Mouse (Mus musculus) frontal cortex, adult 2 months (tissue): ENCODE measurements around the gene Zfp213. TPM values are rescaled to one million over a fixed set of nuclear protein-coding genes. Genes with fewer than 3 reads are reported as not detected.

Experiments
- DNase-seq, 2 experiments: peaks; one replicate each; pipeline ENCODE4 v3.0.0; 2022; ENCODE audit warnings: low spot score in 1 of 2; ENCODE audit errors: extremely low spot score in 1 of 2
- polyA plus RNA-seq: library from polyadenylated mRNA; depleted of rRNA; stranded (reverse); fragments of >200 nt; gene quantifications from 2 replicates; pipeline ENCODE4 v1.2.3, GENCODE M21; 2012

Zfp213 gene
- polyA plus RNA-seq, 1 experiment = 7.9 TPM

GRCm38 (mm10) chr17:23575951-23576552 is 12.0 kb upstream of the Zfp213 start:
- no peak for DNase-seq

DNA sequence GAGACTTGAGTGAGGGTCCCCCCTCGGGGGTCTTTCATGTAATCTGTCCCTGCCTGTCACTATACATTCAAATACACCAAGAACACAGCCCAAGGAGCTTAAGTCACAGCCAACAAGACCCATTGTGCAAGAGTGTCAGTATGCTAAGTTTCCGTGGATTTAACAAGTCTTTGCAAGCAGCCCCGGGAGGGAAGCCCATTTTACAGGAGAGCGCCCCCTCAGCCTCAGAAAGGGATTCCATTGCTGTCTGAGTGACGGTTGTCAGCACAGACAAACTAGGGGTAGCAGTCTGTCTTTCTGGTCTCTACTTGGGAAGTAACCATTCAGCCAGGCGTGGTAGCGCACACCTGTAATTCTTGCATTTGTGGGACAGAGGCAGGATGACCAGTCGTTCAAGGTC is 10.1 kb upstream of the Zfp213 start:
- DNase-seq = no peak

GRCm38 (mm10) chr17:23572059-23572458 is 8.0 kb upstream of the Zfp213 start:
- DNase-seq = no peak

DNA sequence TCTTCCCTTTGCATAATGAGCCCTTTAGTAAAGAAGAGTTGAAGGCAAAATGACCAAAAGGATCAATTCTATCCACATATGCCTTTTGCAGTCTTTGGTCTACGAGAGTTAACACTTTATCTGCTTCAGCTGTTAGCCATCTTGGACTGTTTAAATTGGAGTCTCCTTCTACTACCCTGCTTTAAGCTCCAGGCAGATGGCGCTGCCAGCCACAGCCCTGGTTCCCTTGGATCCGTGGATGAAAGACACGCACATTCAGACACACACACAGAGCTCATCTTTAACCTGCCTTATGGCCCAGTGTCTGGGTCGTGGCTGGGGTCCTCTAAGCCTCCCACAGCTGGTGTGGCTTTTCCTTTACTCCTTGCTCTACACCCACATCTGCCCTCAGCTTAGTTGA is 7.0 kb upstream of the Zfp213 start:
- DNase-seq = peak in 1 of 2 experiments; percentile 36

- peak in 1 of 2 experiments; percentile 34 for DNase-seq
These were observed 6.0 kb upstream of the Zfp213 start for GRCm38 (mm10) chr17:23570017-23570416.

- no peak for DNase-seq
These were observed 4.3 kb upstream of the Zfp213 start for GRCm38 (mm10) chr17:23568370-23568769.

DNA sequence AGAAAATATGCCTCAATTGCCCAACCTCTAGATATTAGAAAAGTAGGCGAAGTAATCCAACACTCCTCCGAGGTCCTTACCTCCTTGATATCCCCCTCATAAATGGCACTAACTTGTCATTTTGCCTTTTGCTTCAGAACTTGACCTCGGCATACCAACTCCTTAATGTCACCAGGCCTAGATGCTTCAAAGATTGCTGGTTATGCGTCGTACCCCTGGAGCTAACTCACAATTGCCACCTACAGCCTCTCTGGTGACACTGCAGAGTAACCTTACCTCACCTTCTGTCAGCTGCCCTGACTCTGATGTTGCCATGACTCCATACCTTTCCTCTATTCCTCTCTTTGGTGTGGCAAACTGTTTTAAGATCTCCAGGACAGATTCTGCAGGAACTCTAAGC is 2.7 kb upstream of the Zfp213 start:
- DNase-seq = no peak

- no peak for DNase-seq
These were observed 304 bp upstream of the Zfp213 start for GRCm38 (mm10) chr17:23564368-23564715.

GRCm38 (mm10) chr17:23559767-23560166 is 4.3 kb downstream of the Zfp213 start:
- DNase-seq = peak in 1 of 2 experiments; percentile 62

GRCm38 (mm10) chr17:23555243-23555916 is 8.7 kb downstream of the Zfp213 start:
- no peak for DNase-seq

DNA sequence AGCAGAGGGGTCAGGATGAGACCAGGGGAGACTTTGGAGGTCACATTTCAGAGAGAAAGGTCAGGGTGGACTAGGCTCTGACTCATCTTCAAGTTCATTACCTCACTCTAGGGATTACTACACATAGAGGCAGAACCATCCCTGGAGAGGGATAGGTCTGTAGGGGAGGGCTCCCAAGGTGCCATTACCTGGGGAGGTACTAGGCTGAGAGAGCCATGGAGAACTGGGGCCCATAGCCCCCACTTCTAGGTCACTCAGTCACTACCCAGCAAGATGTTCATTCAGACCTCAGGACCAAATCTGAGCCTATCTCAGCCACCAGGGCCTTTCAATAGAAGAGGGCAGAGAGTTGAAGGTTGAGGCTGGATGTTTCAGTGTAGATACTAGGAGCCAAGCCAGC is 9.7 kb downstream of the Zfp213 start:
- DNase-seq = no peak

GRCm38 (mm10) chr17:23553634-23554120 is 10.4 kb downstream of the Zfp213 start:
- no peak for DNase-seq

DNA sequence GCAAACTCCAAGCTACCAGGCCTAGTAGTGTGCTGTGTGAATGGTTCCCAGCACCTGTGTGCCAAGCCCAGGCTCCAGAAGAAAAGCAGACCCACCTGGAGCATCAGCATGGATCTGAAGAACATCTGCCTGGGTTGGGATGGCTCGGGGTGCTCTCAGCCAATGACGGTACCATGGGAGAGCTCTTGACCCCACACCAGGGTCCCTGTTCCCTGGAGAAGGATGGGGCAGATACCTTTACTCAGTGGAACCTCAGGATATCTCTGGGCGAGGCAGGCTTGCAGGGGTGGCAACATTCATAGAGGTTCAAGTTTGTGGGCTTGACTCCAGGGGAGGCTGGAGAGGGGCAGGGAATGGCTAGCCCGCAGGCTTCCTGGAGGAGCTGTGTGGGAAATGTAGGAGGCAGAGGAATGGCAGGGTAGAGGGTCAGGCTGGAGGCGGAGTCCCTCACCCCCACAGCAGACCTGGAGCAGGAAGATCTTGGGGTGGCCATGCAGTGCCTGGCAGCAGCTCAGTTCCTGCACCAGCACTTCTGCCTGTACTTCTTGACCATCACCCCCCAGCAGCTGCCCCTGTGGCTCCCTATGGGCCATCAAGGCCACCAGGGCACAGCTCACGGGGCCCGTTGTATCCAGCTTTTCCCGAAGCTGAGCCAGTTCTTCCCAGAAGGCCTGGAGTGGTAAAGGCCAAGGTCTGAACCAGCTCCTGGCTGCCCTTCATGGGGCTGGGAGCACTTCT is 11.0 kb downstream of the Zfp213 start:
- DNase-seq = no peak

GRCm38 (mm10) chr17:23551963-23552362 is 12.1 kb downstream of the Zfp213 start:
- no peak for DNase-seq

- no peak for DNase-seq
These were observed 12.6 kb downstream of the Zfp213 start for GRCm38 (mm10) chr17:23551416-23551815.

DNA sequence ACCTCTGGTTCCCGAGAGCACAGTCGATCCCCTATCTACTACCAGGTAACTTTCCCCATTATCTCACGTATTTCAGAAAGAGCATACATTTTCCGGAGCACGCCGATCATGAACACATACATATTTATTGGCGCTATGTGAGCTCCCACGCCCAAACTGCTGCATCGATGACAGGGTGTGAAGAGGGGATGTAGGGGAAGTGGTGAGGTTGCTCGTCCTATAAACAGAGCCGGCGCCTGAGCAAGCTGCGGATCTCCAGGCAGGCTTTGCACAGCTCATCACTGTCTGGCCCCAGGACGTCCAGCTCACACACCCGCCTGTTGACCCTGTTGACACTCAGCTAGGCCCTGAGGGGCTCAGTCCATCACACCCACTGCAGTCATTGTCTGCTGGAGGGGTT is 13.2 kb downstream of the Zfp213 start:
- no peak for DNase-seq

DNA sequence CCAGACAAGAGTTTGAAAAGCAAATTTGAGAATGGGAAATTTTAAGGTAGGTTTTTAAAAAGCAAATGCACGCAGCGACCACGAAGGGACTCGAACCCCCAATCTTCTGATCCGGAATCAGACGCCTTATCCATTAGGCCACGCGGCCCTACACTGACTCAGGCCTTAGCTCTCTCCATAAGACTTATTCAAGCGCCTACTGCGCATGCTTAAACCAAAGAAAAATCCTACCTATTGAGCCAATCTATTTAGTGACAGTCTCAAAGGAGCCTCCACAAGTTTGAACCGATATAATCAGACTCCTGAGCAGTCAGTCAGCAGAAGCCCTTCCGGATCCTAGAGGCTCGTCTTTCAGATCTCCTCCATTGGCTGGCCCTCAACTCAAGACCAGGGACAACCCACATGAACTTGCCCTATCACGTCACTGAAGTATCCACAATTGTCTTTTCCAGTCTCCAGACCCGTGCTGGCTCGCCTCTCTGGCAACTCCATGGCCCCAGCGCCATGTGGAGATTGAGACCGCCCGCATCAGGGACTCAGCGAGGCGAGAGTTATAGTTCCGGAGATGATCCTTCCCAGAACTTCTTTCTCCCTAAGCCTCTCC is 13.7 kb downstream of the Zfp213 start:
- DNase-seq = peak; percentile 94 to 100

DNA sequence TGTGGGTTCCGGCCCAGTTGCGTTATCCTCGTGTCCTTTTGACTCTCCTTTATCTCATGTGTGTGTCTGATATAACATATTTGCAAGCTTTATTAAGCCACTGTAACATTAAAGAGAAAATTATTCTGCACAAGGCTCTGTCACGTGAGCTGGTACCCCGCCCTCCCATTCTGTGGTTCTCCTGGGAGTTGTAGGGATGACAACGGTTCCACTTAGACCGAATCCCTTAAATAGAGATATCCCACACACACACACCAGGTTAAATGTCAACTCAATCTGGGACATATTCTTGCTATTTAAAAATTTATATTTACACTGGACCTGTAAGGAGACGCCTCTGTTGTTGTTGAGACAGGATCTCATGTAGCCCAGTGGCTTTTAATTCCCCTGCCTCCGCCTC is 14.6 kb downstream of the Zfp213 start:
- DNase-seq = peak in 1 of 2 experiments; percentile 60

DNA sequence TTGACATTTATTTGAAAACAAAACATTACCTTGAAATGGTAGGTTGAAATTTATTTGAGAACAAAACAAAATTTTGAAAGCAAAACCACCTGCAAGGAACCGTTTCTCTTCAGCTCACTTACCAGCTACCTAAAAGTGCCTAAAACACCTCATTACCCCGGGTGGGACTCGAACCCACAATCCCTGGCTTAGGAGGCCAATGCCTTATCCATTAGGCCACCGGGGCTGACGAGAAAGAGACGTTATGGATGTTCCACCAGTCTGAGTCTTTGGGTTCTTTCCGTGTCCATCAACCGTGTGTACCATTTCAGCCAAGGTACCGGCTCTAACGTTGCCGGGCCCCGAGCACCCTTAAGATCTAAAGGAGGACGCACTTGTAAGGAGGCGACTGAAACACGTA is 15.4 kb downstream of the Zfp213 start:
- peak; percentile 65 to 97 for DNase-seq

DNA sequence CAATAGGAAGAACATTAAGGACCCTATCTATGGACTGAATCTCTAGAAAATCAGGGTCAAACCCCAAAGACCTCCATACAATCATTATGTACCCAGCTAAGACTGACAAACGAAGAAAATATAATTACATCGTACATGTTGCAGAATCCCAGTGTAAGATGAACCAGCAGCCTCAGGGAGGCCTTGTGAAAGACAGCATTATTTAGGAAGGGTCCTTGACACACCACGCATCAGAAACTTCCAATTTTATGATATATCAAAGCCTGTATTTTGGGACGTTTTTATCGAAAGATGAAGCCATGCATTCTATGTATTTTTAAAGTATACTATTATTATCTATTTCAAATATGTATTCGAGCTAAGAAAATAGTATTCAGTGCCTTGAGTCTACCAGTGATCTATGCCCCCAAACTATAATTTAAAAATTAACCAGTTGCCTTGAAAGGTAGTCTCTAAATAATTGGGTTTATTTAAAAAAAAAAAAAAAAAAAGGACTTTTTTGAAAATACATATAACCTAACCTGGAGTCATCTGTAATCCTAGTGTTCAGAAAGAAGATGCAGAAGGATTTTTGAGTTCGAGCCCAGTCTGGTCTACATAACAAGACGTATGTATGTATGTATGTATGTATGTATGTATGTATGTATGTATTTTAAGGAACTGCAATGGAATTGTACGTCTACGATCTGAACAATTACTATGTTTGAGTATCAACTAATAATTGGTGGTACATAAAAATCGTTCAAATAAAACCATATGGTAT is 16.2 kb downstream of the Zfp213 start:
- DNase-seq = no peak
